Mouse (Mus musculus): ENCODE data around the gene Ado.

DNA sequence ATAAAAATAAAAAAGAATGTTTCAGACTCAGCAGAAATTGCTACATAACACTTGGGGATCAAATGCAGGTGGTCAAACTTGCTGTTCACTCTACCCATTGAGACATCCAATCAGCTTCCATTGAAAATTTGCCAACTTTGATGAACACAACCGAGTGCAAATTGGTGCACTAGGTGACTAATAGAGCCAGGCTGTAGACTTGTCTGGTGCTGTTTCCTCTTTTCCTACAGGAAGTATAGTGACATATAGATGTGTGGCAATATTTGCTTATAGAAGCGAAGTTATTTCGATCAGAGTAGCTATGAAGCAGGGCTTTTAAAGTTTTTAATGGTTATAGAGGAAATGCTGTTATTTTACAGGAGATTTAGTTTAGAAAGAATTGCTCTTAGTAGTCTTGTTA lies 30.0 kb downstream of the Ado start:
- no peak for TF ChIP-seq CTCF (IDR thresholded peaks at IDR 0.05; ENCODE audit: low read depth)
- no peak for TF ChIP-seq EP300 (IDR thresholded peaks at IDR 0.05; ENCODE audit: low read depth)
